Mouse (Mus musculus) cerebellum, adult 9-10 months (tissue): Measurements from ENCODE around the gene Lancl2.

Source experiments
- DNase-seq: peaks from one replicate; pipeline ENCODE4 v3.0.0; 2022

The Lancl2 gene

DNA sequence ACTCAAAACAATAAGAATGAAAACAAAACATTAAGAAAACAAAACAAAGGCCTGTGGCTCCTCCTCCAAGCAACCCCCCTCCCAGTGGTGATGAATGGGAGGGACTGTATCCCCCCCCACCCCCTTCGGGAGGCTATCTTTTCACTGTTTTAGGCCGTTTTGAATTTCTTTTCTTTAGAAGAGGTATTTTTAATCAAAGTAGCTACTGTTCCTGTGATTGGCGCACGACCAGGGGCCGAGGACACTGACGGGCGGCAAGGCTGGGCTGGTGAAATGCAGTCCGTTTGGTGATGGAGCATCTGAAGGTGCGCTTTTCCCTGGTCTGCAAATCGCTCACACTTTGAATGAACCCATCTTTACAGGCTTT is at the start of gene Lancl2:
Gene Lancl2, plus strand, starts transcription at position 165 of the 367 bp plus-strand sequence.
- peak; percentile 80 for DNase-seq

DNA sequence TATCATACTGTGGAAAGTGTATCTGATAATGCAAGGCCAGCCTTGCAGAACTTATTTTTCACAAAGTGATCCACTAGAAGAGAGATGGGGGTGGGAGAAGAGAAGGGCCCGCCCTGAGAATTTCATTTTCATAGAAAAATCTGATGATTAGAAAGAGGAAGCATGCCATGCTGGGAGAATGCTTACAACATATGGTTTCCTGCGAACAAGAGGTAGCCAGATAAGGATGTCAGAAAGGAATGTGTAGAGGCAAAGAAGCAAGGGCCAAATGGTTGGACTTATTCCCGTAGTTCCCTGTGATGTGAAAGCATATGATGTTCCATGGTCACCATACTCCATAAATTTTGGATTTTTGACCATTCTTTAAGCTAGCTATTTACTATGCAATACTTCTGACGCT is 41.0 kb upstream of the Lancl2 start:
- no peak for DNase-seq

DNA sequence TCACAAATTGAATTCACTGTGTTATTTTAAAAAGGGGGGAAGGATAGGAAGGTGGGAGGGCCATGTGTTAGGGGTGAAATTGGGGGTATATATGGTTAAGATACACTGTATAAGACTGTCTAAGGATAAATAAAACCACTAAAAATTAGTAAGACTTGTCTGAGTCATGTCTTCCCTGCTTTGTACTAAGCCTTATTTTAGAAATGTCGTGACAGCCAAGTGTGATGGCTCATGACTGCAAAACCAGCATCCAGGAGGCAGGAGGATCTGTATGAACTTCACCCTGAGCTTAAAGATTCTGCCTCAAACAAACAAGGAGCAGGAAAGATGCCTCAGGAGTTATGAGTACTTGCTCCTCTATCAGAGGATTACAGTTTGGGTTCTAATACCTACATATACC is 18.2 kb upstream of the Lancl2 start:
- no peak for DNase-seq

DNA sequence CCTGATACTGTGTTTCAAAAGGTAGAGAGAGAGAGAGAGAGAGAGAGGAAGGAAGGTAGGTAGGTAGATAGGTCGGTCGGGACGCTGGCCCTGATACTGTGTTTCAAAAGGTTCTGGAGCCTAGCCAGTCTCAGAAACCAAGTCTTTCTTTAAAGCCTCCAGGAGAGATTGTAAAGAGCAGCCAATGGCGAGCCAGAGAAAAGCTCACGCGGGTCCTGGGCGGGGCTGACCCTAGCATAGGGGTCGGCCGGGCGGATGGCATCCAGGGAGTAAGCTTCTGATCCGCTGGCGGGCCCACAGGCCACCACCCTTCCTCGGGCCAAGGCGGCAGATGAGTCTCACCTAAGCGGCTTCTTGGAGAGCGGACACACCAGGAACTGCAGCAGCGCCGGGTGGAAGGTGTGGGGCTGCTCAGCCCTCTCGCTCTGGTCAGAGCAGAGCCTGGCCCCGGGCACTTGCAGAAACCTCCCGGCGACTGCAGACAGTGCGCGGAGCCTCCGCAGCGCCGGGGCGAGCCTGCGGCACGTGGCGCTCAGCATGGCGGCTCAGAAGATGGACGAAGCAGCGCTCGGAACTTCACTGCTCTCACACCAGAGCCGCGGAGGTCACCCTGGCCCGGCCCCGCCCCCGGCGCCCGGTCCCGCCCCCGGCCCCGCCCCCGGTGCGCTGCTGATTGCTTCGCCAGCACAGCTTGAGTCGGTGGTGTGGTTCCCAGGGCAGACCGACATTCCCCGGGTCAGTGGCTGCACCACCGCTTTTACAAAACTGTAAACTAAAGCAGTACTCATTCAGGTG is 10.7 kb upstream of the Lancl2 start, which contains the start of gene Pyurf:
Gene Pyurf, minus strand, starts transcription at position 612 of the 795 bp plus-strand sequence.
- peak; percentile 90 for DNase-seq

DNA sequence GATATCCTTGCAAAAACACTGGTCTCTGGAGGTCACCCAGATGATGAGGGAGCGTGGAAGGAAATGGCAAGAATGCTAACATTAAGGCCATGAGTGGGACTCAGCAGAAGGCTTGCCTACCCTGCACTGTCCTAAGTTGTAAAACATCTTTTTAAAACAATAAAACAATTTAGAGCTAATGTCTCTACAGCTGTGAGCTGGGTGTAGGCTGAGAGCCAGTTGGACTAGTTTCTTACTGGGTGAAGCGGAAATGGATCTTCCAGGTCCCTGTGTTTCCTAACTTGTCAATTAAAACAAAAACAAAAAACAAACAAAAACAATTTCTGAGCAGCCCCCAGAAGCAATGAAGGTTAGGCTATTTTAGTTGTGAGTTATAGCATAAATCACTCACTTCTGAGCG is 9.2 kb upstream of the Lancl2 start:
- no peak for DNase-seq

DNA sequence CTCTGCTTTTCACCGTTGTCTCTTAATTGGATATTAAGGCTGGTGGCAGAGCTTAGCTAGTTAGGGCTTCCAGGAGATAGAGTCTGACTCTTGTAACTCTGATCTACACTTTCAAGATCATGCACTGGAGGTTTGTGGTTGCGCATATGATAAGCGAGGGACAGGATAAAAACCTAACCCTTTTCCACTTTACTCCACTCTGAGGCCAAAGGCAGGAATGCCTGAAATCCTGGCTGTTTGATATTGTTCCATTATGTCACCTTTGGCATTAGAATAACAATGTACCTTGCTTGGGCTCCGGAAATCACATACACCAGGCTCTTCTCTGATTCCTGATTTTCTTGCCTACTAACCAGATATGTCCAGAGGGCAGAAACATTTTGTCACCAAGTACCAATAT is 654 bp upstream of the Lancl2 start:
- peak; percentile 54 for DNase-seq

DNA sequence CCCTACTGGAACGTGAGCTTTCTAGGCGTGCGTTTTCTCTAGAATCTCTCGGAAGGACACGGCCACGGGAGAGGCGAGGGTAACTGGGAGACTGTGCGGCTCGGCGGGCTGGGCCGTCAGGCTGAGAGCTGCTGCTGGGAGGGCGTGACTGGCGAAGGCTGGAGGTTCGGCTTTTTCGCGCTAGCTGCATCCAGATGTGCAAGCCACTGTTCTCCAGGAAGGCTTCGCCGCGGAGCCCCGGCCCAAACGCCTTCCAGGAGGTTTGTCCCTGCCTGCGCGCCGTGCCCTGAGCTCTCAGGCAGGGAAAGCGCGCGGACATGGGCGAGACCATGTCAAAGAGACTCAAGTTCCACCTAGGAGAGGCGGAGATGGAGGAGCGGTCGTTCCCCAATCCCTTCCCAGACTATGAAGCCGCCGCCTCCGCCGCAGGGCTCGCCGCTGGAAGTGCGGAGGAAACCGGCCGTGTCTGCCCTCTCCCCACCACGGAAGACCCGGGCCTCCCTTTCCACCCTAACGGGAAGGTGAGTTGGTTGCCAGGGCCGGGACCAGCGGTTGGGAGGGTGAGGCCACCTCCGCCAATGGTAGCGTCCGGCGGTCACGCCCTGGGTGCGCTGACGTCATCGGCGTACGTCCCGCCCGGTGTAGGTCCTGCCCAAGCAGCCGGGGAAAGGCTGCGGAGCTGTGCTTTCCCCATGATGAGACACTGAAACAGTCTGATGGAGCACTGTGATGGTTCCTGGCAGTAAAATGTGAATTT is 581 bp downstream of the Lancl2 start:
- DNase-seq, result peak; percentile 97

DNA sequence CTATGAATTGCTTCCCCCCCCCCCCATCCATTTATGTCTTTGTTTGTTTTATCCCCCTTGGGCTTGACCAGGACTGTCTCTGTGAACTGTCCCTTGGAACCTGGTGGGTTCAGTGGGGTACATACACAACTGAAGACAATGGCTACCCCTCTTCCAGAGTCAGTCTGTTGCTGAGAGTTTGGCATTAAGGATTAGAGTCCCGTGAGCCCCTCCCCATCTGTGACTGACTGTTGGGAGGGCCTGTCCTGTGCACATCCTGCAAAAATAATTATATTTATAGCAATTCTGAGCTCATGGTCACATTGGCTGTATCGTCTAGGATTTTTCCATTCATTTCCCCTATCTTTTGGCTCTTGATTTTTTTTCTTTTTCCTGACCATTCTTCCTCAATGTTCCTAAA is 1.4 kb downstream of the Lancl2 start:
- peak; percentile 55 for DNase-seq

DNA sequence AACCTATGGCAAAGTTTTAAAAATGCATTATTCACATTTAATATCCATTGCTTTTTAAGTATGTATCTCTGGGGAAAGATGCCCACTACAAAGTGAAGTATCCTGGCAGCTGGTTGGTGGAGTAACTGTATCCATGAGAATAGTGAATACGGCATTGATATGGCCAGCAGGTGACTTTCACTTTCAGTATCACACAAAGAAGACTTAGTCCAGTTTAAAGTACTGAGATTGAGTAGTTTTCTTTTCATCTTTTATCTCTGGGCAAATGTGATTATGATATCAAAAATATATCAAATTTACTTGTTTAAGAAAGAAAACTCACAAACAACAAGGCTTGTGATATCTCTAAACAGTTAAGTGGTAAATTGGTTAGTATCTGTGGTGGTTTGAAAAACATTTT is 4.4 kb downstream of the Lancl2 start:
- DNase-seq, result no peak

DNA sequence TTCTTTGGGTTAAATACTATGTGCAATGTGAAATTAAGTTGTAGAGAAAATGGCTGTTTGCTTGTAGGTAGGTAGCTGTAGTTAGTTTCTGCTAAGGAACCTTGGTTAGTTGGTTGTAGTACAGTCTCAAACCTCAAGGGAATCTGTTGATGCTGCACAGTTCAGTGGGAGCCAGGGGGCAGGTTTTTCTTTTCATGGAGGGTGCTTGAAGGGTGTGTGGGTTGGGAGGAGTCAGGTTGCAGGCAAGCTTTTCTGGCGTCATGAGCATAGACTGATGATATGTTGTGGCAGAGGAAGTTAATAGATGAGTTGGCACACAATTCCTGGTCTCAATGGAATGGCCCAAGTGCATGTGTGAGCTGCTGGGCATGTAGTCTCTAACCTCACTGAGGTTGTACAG is 9.4 kb downstream of the Lancl2 start:
- no peak for DNase-seq

DNA sequence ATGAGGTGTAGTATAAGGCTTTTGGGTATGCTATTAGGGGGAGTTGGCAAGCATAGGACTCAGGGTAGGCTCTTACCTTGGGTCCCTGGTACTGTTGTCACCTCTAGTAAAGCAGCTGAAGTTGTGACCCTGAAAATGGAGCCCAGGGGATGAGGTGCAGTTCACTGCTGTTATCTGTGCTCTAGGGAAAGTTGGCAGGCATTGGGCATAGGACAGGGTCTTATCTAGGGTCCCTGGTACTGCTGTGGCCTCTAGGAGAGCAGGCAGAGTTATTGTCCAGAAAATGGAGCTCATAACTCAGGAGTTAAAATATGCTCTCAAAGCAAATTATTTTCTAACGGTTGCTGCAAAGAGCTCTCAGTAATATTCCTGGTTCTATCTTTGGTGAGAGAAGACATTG is 19.0 kb downstream of the Lancl2 start:
- DNase-seq, result no peak

DNA sequence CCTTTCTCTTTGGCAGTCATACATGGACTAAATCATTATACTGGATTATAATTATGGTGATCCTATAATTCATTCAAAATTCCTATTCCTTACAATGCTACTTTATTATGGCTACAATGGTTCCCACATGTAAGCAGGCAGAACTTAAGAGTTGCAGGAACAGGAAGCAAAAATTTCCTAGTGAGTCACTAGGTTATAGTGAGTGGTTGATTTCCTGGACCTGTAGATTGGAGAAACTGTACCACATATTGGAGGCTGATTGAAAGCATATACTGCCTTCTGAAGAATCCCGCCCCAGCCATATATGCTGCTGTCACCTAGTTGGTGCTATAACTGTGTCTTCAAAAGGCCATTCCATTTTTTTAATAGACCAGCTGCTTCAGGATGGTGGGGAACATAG is 40.4 kb downstream of the Lancl2 start:
- DNase-seq, result no peak

DNA sequence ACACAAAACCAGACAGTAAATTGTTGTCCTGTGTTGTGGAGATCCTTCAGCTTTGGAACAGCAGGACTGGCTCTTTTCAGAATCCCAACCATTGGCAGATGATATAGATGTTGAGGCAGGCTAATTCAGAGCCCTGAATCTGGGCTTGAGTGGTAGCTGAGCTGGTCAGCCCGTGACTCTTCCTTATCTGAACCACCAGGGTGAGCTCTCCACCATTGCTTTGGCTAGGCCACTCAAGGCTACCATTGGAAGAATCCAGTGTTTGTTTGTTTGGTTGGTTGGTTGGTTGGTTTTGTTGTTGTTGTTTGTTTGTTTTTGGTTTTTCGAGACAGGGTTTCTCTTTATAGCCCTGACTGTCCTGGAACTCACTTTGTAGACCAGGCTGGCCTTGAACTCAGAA is 41.0 kb downstream of the Lancl2 start:
- DNase-seq, result peak; percentile 6

DNA sequence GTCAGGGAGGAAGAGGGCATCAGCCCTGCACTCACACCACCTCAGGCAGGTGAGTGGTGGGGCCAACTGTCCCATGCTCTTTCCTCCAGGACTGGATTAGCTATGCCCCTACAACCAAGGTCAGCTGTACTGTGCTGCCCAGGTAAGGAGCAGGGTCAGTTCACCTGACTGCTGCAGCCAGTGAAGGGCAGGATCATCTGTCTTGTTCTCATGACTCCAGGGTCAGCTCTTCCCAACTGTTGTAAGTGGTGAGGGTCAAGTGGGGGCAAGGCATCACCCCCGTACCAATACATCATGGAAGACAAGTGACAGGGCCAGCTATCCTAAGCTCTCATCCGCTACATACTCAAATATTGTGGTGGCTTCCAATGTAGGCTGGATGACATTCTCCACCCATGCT is 41.8 kb downstream of the Lancl2 start:
- DNase-seq, result no peak

DNA sequence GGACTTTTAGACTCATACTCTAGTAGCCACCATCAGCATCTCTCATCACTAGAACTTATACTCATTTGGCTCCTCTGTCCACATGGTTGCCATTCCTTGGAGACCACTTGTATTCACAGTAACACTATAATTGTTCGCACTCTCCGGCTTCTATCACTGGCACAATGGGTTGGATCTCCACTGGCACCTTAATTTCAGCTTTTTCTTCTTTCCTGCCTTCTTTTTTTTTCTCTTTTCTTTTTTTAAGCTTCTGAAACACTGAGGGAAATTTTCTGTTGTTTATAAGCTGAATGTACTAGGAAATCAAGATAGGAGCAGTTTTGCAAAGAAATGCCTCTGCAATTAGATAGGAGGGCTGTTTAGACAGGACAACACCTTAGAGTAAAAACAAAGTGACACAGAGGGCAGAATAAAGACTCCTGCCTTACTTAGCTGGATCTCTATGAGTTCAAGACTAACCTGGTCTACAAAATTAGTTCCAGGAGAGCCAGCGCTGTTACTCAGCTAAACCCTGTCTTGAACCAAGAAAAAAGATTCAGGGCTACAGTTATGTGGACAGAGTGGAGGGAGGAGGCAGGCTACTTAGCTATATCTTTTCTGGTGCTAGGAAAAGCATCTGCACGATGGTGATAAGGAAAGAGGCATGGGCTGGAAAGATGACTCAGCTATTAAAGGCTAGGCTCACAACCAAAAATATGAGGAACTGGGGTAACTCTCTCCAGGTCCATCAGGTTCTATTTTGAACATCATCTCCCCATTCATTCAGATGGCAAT is 42.8 kb downstream of the Lancl2 start:
- no peak for DNase-seq

DNA sequence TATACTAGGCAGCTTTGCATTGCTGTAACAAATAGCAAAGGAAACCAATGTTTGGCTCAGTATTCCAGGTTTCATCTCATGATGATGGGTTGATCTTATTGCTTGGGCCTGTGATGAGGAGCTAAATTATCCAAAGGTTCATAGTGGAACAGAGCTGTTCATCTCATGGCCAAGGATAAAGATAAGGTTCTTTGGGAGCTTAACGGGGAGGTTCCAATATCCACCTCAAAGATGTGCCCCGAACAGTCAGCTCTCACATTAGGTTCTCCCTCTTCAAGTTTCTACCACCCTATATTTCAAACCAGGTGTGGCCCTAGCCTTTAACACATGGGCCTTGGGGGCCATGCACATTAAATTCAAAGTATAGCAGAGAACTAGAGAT is 43.4 kb downstream of the Lancl2 start:
- no peak for DNase-seq

DNA sequence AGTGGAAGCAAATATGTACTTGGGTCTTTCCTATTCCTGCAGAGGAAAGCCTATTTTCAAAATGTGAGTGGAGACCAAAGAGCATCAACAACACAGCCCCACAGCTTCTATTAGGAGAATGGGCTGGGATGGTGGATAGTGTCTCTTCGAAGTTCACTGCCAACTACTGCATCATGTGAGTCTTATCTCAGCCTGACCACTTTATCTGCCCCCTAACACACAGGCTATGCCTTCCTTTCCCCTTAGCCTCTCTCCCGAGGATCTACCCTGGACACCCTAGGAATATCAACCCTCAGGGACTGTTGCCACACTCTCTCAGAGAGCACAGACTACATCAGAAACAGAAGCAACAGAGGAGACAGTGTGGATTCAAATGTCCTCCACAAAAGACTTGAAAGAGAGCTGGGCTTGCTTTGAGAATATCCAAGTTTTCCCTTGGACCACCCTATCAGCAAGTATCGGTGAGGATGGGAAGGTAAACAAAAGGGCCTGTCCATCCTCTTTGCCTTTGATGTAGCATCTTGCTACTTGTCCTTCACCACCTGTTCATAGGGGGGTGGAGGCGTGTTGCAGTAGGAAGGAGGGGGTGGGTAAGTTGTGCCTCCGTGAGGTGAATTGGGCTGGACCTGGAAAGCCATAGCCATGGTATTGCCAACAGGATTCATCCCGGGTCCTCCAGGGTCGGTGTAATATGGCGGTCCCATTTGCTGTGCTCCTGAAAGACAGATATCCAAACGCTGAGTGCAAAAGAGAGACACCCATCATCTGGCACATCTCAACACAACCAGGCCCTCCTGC is 51.8 kb downstream of the Lancl2 start:
- no peak for DNase-seq

DNA sequence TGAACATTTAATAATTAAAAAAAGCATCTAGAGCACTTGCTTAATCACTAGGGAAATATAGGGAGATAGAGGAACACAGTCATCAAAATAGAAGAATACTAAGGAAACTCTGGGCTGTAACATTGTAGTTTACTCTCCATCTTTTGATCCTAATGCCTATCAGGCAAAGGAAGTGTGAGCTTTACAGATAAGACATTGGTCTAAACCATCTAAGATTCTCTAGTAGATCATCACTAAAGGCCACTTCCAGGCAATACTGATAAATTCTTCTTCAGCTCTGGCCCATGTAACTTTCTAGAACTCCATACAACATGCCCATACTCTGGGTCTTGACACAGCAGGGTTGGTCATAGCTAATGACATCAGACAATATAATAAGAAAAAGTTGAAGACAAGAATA is 60.7 kb downstream of the Lancl2 start:
- no peak for DNase-seq

DNA sequence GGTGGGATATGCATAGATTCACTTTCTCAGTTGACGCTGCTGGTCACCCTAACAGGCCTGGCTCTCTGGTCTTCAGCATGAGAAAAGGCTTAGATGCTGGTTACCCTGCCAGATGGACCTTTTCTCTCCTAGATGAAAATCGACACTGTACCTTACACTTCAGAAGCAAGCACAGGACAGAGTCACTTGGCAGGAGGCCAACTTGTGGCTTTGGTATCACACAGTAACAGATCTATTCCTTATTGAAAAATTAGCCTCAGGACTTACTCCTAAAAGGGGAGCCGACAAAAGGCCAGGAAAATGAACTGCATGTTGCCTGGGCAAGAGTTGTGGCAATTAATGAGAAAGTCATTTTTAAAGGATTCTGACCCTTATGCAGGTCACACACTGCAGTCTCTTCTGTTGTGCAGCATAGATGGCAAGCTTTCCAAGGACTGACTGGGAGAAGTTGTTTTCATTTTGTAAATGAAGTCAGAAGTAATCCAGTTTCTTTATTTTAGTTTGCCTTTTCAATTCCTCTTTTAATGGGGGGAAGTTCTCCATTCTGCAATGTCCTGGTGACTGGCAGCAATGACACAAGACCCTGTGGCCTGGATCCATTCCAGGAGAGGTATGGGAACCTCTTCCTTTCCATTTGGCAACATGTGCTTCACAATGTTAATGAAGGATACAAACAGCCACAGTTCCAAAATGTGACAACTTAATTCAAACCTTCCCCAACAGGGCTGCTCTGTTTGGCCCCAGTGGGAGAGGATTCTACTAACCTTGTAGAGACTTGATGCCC is 62.9 kb downstream of the Lancl2 start:
- DNase-seq, result peak; percentile 43

DNA sequence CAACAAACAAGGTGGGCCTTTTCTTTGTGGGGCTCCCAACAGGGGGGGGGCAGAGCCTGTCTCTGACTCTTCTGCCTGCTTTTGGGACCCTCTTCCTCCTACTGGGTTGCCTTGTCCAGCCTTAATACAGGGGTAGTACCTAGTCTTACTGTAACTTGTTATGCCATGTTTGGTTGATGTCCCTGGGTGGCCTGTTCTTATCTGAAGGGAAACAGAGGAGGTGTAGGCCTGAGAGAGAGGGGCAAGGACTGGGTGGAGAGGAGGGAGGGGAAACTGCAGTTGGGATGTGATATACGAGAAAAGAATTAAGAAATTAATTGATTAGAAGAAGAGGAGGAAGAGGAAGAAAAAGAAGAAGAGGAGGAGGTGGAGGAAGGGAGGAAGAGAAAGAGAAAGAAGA is 63.9 kb downstream of the Lancl2 start:
- no peak for DNase-seq

DNA sequence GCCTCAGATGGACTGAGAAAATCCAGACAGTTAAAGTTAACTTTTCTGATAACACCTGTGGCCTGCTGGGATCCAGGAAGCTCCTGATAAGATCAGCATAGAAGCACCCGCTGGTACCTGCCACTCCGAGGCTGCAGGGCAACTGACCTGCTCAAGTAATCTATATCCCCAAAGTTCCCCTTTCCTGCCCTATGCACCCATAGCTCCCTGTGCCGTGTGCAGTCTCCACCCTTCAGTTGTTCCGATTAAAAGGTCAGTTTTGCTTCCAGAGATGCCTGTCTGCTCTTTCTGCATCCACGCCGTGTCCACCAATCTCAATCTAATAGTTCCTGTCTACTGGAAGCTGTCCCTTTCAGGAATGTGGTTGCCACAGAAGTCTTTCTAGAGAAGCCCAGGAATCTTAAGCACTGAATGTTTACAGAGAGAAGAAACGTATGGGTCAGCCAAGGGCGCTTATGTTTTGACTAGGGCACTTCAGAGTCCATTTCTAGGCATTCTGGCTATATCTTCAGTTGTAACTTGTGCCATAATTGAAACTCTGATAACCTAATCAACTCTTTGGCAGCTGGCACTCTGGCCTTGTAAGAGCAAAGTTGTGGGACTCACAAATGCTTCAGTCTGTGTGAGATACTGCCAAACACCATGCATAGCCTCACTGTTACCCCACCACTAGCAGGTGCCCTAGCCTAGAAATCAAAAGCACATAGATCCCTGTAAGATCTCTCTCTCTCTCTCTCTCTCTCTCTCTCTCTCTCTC is 65.0 kb downstream of the Lancl2 start:
- DNase-seq, result no peak
